Mouse (Mus musculus): ENCODE measurements around the gene Gldn. TPM values are rescaled to one million over a fixed set of nuclear protein-coding genes. Genes with fewer than 3 reads are reported as not detected.

The Gldn gene
- polyA plus RNA-seq, 1 experiment from 2014 or later, result not detected

GRCm38 (mm10) chr9:54287804-54288203 lies 1.5 kb downstream of the Gldn start:
- 63% methylated on average over 5 of the region's 5 CpGs for WGBS (ENCODE audit: insufficient replicate concordance)
- no peaks in the 10 kb centered on the region for H3K9me3 ChIP-seq (replicated peaks; ENCODE audit: control insufficient read depth, low read length)
- no peak overlapping the region for H3K4me2 ChIP-seq
- no peak for ATAC-seq (replicated peaks; ENCODE audit: insufficient number of reproducible peaks, low FRiP score, low TSS enrichment)
- H3K36me3 ChIP-seq (ENCODE audit: control insufficient read depth, insufficient read depth, low read length), result no peaks in the 10 kb centered on the region
- peaks cover 39% of the 10 kb centered on the region for H3K27me3 ChIP-seq (ENCODE audit: control insufficient read depth, insufficient read depth, low read length)
- peaks cover 4% of the 10 kb centered on the region; the same call in 1 of the 2 replicates for H3K4me1 ChIP-seq (ENCODE audit: control insufficient read depth, insufficient read depth, low read length)
- H3K27ac ChIP-seq (ENCODE audit: low read depth, low read length), result no peak overlapping the region
- H3K9ac ChIP-seq (ENCODE audit: low read depth, low read length), result no peak overlapping the region
- H3K4me3 ChIP-seq (ENCODE audit: low read depth, low read length), result no peak overlapping the region

GRCm38 (mm10) chr9:54299389-54299788 lies 13.1 kb downstream of the Gldn start:
- WGBS (ENCODE audit: insufficient replicate concordance), result 75% methylated on average over 3 of the region's 3 CpGs
- Histone ChIP-seq H3K36me3 (ENCODE audit: control insufficient read depth, insufficient read depth, low read length) (no peaks in the 10 kb centered on the region), H3K4me1 (ENCODE audit: control insufficient read depth, insufficient read depth, low read length) (no peaks in the 10 kb centered on the region), H3K4me3 (ENCODE audit: low read depth, low read length) (no peak overlapping the region), H3K4me2 (no peak overlapping the region), H3K9ac (ENCODE audit: low read depth, low read length) (no peak overlapping the region), H3K9me3 (replicated peaks; ENCODE audit: control insufficient read depth, low read length) (no peaks in the 10 kb centered on the region), H3K27me3 (ENCODE audit: control insufficient read depth, insufficient read depth, low read length) (no peaks in the 10 kb centered on the region), H3K27ac (ENCODE audit: low read depth, low read length) (no peak overlapping the region)
- ATAC-seq (replicated peaks; ENCODE audit: insufficient number of reproducible peaks, low FRiP score, low TSS enrichment), result no peak

- Histone ChIP-seq H3K4me2 (no peak overlapping the region), H3K27ac (ENCODE audit: low read depth, low read length) (no peak overlapping the region), H3K9me3 (replicated peaks; ENCODE audit: control insufficient read depth, low read length) (no peaks in the 10 kb centered on the region), H3K27me3 (ENCODE audit: control insufficient read depth, insufficient read depth, low read length) (no peaks in the 10 kb centered on the region), H3K9ac (ENCODE audit: low read depth, low read length) (no peak overlapping the region), H3K4me1 (ENCODE audit: control insufficient read depth, insufficient read depth, low read length) (no peaks in the 10 kb centered on the region), H3K36me3 (ENCODE audit: control insufficient read depth, insufficient read depth, low read length) (no peaks in the 10 kb centered on the region), H3K4me3 (ENCODE audit: low read depth, low read length) (no peak overlapping the region)
- ATAC-seq (replicated peaks; ENCODE audit: insufficient number of reproducible peaks, low FRiP score, low TSS enrichment), result no peak
These were observed 13.5 kb downstream of the Gldn start for GRCm38 (mm10) chr9:54299792-54300191.

- Histone ChIP-seq H3K27me3 (ENCODE audit: control insufficient read depth, insufficient read depth, low read length) (no peaks in the 10 kb centered on the region), H3K4me3 (ENCODE audit: low read depth, low read length) (no peak overlapping the region), H3K36me3 (ENCODE audit: control insufficient read depth, insufficient read depth, low read length) (no peaks in the 10 kb centered on the region), H3K27ac (ENCODE audit: low read depth, low read length) (no peak overlapping the region), H3K4me1 (ENCODE audit: control insufficient read depth, insufficient read depth, low read length) (no peaks in the 10 kb centered on the region), H3K9me3 (replicated peaks; ENCODE audit: control insufficient read depth, low read length) (no peaks in the 10 kb centered on the region), H3K9ac (ENCODE audit: low read depth, low read length) (no peak overlapping the region), H3K4me2 (no peak overlapping the region)
- no peak for ATAC-seq (replicated peaks; ENCODE audit: insufficient number of reproducible peaks, low FRiP score, low TSS enrichment)
- 70% methylated on average over 4 of the region's 4 CpGs for WGBS (ENCODE audit: insufficient replicate concordance)
These were observed 15.0 kb downstream of the Gldn start for GRCm38 (mm10) chr9:54301255-54301654.

GRCm38 (mm10) chr9:54308209-54308608 lies 21.9 kb downstream of the Gldn start:
- Histone ChIP-seq H3K4me2 (no peak overlapping the region), H3K27ac (ENCODE audit: low read depth, low read length) (no peak overlapping the region), H3K9ac (ENCODE audit: low read depth, low read length) (no peak overlapping the region), H3K9me3 (replicated peaks; ENCODE audit: control insufficient read depth, low read length) (no peaks in the 10 kb centered on the region), H3K36me3 (ENCODE audit: control insufficient read depth, insufficient read depth, low read length) (no peaks in the 10 kb centered on the region), H3K4me3 (ENCODE audit: low read depth, low read length) (no peak overlapping the region), H3K27me3 (ENCODE audit: control insufficient read depth, insufficient read depth, low read length) (no peaks in the 10 kb centered on the region), H3K4me1 (ENCODE audit: control insufficient read depth, insufficient read depth, low read length) (no peaks in the 10 kb centered on the region)
- no peak for ATAC-seq (replicated peaks; ENCODE audit: insufficient number of reproducible peaks, low FRiP score, low TSS enrichment)
- WGBS (ENCODE audit: insufficient replicate concordance), result 61% methylated on average over 1 of the region's 1 CpGs

- Histone ChIP-seq H3K9me3 (replicated peaks; ENCODE audit: control insufficient read depth, low read length) (no peaks in the 10 kb centered on the region), H3K9ac (ENCODE audit: low read depth, low read length) (no peak overlapping the region), H3K36me3 (ENCODE audit: control insufficient read depth, insufficient read depth, low read length) (no peaks in the 10 kb centered on the region), H3K27me3 (ENCODE audit: control insufficient read depth, insufficient read depth, low read length) (no peaks in the 10 kb centered on the region), H3K4me2 (no peak overlapping the region), H3K4me3 (ENCODE audit: low read depth, low read length) (no peak overlapping the region), H3K4me1 (ENCODE audit: control insufficient read depth, insufficient read depth, low read length) (no peaks in the 10 kb centered on the region), H3K27ac (ENCODE audit: low read depth, low read length) (no peak overlapping the region)
- 67% methylated on average over 2 of the region's 2 CpGs for WGBS (ENCODE audit: insufficient replicate concordance)
- ATAC-seq (replicated peaks; ENCODE audit: insufficient number of reproducible peaks, low FRiP score, low TSS enrichment), result no peak
These were observed 22.6 kb downstream of the Gldn start for GRCm38 (mm10) chr9:54308751-54309358.

- no peaks in the 10 kb centered on the region for H3K36me3 ChIP-seq (ENCODE audit: control insufficient read depth, insufficient read depth, low read length)
- H3K4me3 ChIP-seq (ENCODE audit: low read depth, low read length), result no peak overlapping the region
- H3K27me3 ChIP-seq (ENCODE audit: control insufficient read depth, insufficient read depth, low read length), result no peaks in the 10 kb centered on the region
- 67% methylated on average over 9 of the region's 9 CpGs for WGBS (ENCODE audit: insufficient replicate concordance)
- H3K4me2 ChIP-seq, result no peak overlapping the region
- H3K9ac ChIP-seq (ENCODE audit: low read depth, low read length), result no peak overlapping the region
- no peak for ATAC-seq (replicated peaks; ENCODE audit: insufficient number of reproducible peaks, low FRiP score, low TSS enrichment)
- no peaks in the 10 kb centered on the region for H3K9me3 ChIP-seq (replicated peaks; ENCODE audit: control insufficient read depth, low read length)
- H3K27ac ChIP-seq (ENCODE audit: low read depth, low read length), result no peak overlapping the region
- H3K4me1 ChIP-seq (ENCODE audit: control insufficient read depth, insufficient read depth, low read length), result no peaks in the 10 kb centered on the region
These were observed 30.1 kb downstream of the Gldn start for GRCm38 (mm10) chr9:54316363-54316762.

GRCm38 (mm10) chr9:54323456-54323855 lies 37.2 kb downstream of the Gldn start:
- H3K4me3 ChIP-seq (ENCODE audit: low read depth, low read length), result no peak overlapping the region
- 43% methylated on average over 8 of the region's 8 CpGs for WGBS (ENCODE audit: insufficient replicate concordance)
- H3K27me3 ChIP-seq (ENCODE audit: control insufficient read depth, insufficient read depth, low read length), result no peaks in the 10 kb centered on the region
- H3K4me2 ChIP-seq, result no peak overlapping the region
- no peaks in the 10 kb centered on the region for H3K9me3 ChIP-seq (replicated peaks; ENCODE audit: control insufficient read depth, low read length)
- H3K9ac ChIP-seq (ENCODE audit: low read depth, low read length), result no peak overlapping the region
- H3K27ac ChIP-seq (ENCODE audit: low read depth, low read length), result no peak overlapping the region
- no peak for ATAC-seq (replicated peaks; ENCODE audit: insufficient number of reproducible peaks, low FRiP score, low TSS enrichment)
- H3K4me1 ChIP-seq (ENCODE audit: control insufficient read depth, insufficient read depth, low read length), result no peaks in the 10 kb centered on the region
- H3K36me3 ChIP-seq (ENCODE audit: control insufficient read depth, insufficient read depth, low read length), result no peaks in the 10 kb centered on the region

- Histone ChIP-seq H3K9me3 (replicated peaks; ENCODE audit: control insufficient read depth, low read length) (no peaks in the 10 kb centered on the region), H3K27me3 (ENCODE audit: control insufficient read depth, insufficient read depth, low read length) (no peaks in the 10 kb centered on the region), H3K4me1 (ENCODE audit: control insufficient read depth, insufficient read depth, low read length) (no peaks in the 10 kb centered on the region), H3K27ac (ENCODE audit: low read depth, low read length) (no peak overlapping the region), H3K4me3 (ENCODE audit: low read depth, low read length) (no peak overlapping the region), H3K4me2 (no peak overlapping the region), H3K9ac (ENCODE audit: low read depth, low read length) (no peak overlapping the region), H3K36me3 (ENCODE audit: control insufficient read depth, insufficient read depth, low read length) (no peaks in the 10 kb centered on the region)
- 78% methylated on average over 7 of the region's 7 CpGs for WGBS (ENCODE audit: insufficient replicate concordance)
- ATAC-seq (replicated peaks; ENCODE audit: insufficient number of reproducible peaks, low FRiP score, low TSS enrichment), result no peak
These were observed 42.9 kb downstream of the Gldn start for GRCm38 (mm10) chr9:54329201-54329600.

Data from heart, embryonic 11.5 days (tissue).